Mouse (Mus musculus): ENCODE data around the gene Gm20820.
"Not testable (repeated sequence)": the region's sequence is repeated elsewhere in the genome, so short reads cannot be mapped to it uniquely, and the experiment has no call there.

Gm20820 gene

DNA sequence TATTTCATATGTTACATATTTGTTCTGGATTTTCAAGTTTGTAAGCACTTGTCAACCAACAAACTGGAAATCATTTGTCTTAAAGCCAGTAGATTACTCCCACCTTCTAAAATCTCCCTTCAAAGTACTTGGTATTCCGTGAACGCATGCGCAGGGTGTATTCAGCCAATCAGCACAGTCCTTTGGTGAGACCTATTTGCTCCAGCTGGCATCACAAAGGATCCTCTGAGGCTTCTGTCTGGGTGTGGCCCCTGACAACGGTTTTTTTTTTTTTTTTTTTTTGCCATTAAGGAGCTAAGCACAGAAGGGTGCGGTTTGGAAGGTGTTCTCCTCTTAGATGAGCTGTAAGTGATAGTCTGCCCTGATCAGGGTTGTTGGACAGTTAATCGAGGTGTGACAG is at the start of gene Gm20820:
TSS of gene Gm20820 (plus strand) at position 301 of the 400 bp plus-strand sequence.
- not testable (repeated sequence) for DNase-seq (ENCODE audit: extremely low read depth, insufficient read length, low spot score)

All from 3134 (cell line).